Mouse (Mus musculus) heart, embryonic 14.5 days (tissue): Measurements from ENCODE around the gene Actr3b. TPM values are rescaled to one million over a fixed set of nuclear protein-coding genes. Genes with fewer than 3 reads are reported as not detected.

Experiments
- ATAC-seq: fragments of 200-750 bp; cut with Nextera tagmentation; 2 replicates; pipeline ENCODE4 v1.8.0; 2017; ENCODE audit warnings: low read depth, moderate TSS enrichment; ENCODE audit not compliant: insufficient number of reproducible peaks, insufficient read depth, low FRiP score
- H3K27ac ChIP-seq, 2 experiments: fragments of 200-500 bp in 1 of 2; fragments of 300-500 bp in 1 of 2; sonication (generic) in 1 of 2; replicated peaks in 1 of 2; 2 replicates each; pipeline ENCODE4 v1.5.1; 2012 to 2014; ENCODE audit warnings: low read depth in 2 of 2, low read length in 2 of 2, control low read depth in 1 of 2, mild to moderate bottlenecking in 1 of 2, mixed read lengths in 1 of 2; ENCODE audit not compliant: control insufficient read depth in 1 of 2, insufficient read depth in 1 of 2
- H3K27me3 ChIP-seq: fragments of 300-500 bp; sonication (generic); 2 replicates; pipeline ENCODE4 v1.6.1; 2014; ENCODE audit warnings: mild to moderate bottlenecking, low read length, control low read depth; ENCODE audit not compliant: control insufficient read depth, insufficient read depth
- H3K36me3 ChIP-seq: fragments of 300-500 bp; sonication (generic); 2 replicates; pipeline ENCODE4 v1.6.1; 2014; ENCODE audit warnings: mild to moderate bottlenecking, control low read depth, low read length, mixed read lengths; ENCODE audit not compliant: control insufficient read depth, insufficient read depth
- H3K4me1 ChIP-seq, 2 experiments: fragments of 200-500 bp in 1 of 2; fragments of 300-500 bp in 1 of 2; sonication (generic) in 1 of 2; 2 replicates each; pipeline ENCODE4 v1.6.1; 2012 to 2014; ENCODE audit warnings: low read length in 2 of 2, control low read depth in 1 of 2, mixed read lengths in 1 of 2; ENCODE audit not compliant: control insufficient read depth in 2 of 2, insufficient read depth in 2 of 2
- H3K4me2 ChIP-seq: fragments of 300-500 bp; sonication (generic); 2 replicates; pipeline ENCODE4 v1.6.1; 2014; ENCODE audit warnings: mild to moderate bottlenecking, low read length
- H3K4me3 ChIP-seq, 2 experiments: fragments of 200-500 bp in 1 of 2; fragments of 300-500 bp in 1 of 2; sonication (generic) in 1 of 2; 2 replicates each; pipeline ENCODE4 v1.5.1; 2012 to 2014; ENCODE audit warnings: low read length in 2 of 2, mild to moderate bottlenecking in 2 of 2, control low read depth in 1 of 2, low read depth in 1 of 2, moderate library complexity in 1 of 2; ENCODE audit not compliant: control insufficient read depth in 1 of 2, insufficient read depth in 1 of 2
- H3K9ac ChIP-seq: fragments of 300-500 bp; sonication (generic); 2 replicates; pipeline ENCODE4 v1.6.1; 2014; ENCODE audit warnings: mild to moderate bottlenecking, low read length
- H3K9me3 ChIP-seq: fragments of 300-500 bp; sonication (generic); 2 replicates; pipeline ENCODE4 v1.6.1; 2016; ENCODE audit warnings: low read length, control low read depth; ENCODE audit not compliant: control insufficient read depth
- WGBS: fragments of 180-500 bp; shearing (Covaris S2); extraction: QIAGEN DNeasy Blood & Tissue Kit; methylation state at CpG from one replicate; pipeline ENCODE4 v1.1.7; 2014; 5-methylcytosine and 5-hydroxymethylcytosine counted together
- polyA plus RNA-seq: library from polyadenylated mRNA; unstranded; fragments of >200 nt; fragmentation: Nextera tagmentation; extraction: Ambion mirVana; gene quantifications from 2 replicates; pipeline ENCODE4 v1.2.1, GENCODE M21; 2014

Gene Actr3b
- polyA plus RNA-seq, 1 experiment from 2014 or later = 40.5 TPM

DNA sequence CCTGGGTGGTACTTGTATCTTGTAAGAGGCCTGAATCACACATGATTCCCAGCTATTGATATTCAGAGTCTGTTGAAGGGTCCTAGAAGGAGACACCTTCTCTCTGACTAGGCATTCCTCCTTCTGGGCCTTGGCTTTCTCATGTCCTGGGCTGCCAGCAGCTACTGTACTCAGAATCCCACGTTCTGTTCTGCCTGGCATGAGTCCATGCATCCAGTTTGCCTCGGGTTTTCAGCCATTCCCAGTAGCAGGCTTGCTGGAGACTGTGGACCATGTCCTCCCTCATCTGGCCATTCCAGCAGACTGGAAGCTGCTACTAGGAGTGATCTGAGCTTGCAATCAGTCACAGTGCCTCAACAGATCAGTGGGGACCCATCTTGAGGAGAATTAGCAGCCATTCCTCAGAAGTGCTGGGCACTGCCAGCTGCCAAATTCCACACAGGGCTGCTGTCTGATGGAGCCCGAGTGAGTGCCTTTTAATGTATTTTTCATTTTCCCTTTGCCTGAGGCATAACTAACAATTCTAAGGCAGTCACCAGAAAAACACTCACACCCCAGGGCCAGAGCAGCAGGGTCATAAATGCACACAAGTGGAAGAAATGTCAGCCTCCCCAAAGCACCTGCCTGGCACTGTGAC, 130.1 kb downstream of the Actr3b start:
- Histone ChIP-seq H3K9ac (no peak overlapping the region), H3K27me3 (no peaks in the 10 kb centered on the region), H3K4me1 (0 out of 4 replicates have a peak, but pooled peaks cover 0 to 2% of the 10 kb centered on the region in 2 experiments), H3K9me3 (peaks cover 7% of the 10 kb centered on the region), H3K27ac (no peak overlapping the region), H3K36me3 (no peaks in the 10 kb centered on the region), H3K4me2 (no peak overlapping the region), H3K4me3 (no peak overlapping the region)
- WGBS = 55% methylated on average over 3 of the region's 3 CpGs
- no peak for ATAC-seq

DNA sequence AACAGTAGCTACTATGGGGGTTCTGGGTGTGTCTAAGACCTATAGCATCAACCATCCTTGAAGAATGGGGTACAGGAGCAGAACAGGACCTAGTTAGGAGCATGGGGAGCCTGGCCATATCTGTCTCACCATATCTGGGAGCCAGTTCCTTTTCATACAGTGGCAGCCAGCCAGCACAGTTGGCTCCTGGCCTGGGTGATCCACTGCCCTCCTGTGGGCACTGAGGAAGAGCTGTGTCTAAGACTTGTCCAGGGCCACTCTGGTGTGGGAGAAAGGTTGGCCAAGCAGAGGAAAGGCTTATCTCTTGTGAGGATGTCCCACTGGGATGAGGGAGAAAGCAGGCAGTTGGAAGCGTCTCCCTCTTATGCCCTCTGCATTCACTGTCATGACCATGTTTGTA, 131.5 kb downstream of the Actr3b start:
- peak; percentile 64 for ATAC-seq
- 0 out of 4 replicates have a peak, but pooled peaks cover 0 to 2% of the 10 kb centered on the region in 2 experiments for H3K4me1 ChIP-seq
- H3K27me3 ChIP-seq = no peaks in the 10 kb centered on the region
- H3K9me3 ChIP-seq = no peaks in the 10 kb centered on the region
- WGBS = 61% methylated on average over 1 of the region's 1 CpGs
- no peak overlapping the region for H3K4me3 ChIP-seq
- no peak overlapping the region for H3K9ac ChIP-seq
- no peak overlapping the region for H3K4me2 ChIP-seq
- H3K36me3 ChIP-seq = no peaks in the 10 kb centered on the region
- H3K27ac ChIP-seq = no peak overlapping the region

Other genes with a start within 250 kb of the Actr3b start
- 0.09 TPM in 1 of 2 replicates, not detected in the other for gene Cct8l1, start 243.9 kb upstream of the Actr3b start, polyA plus RNA-seq
- 8.1 and 9.0 TPM in 2 replicates for gene Xrcc2, start 54.2 kb upstream of the Actr3b start, polyA plus RNA-seq
- 0.32 and 0.35 TPM in 2 replicates for gene Gm21663, start 182.4 kb downstream of the Actr3b start, polyA plus RNA-seq
- 0.12 TPM in 1 of 2 replicates, not detected in the other for gene Gm21671, start 194.4 kb downstream of the Actr3b start, polyA plus RNA-seq
- gene Gm21680, start 212.7 kb downstream of the Actr3b start, polyA plus RNA-seq = 0.24 and 0.27 TPM in 2 replicates
- not detected in 2 replicates for gene Gm21698, start 228.7 kb downstream of the Actr3b start, polyA plus RNA-seq
- 0.46 TPM in 1 of 2 replicates, not detected in the other for gene Gm1979, start 244.8 kb downstream of the Actr3b start, polyA plus RNA-seq